Mouse (Mus musculus) heart, adult 8-10 months (tissue): ENCODE measurements around the gene BC005537. TPM values are rescaled to one million over a fixed set of nuclear protein-coding genes. Genes with fewer than 3 reads are reported as not detected.
"Not testable (repeated sequence)": the region's sequence is repeated elsewhere in the genome, so short reads cannot be mapped to it uniquely, and the experiment has no call there.

Source experiments
- DNase-seq: peaks from one replicate; pipeline ENCODE4 v3.0.0; 2022; ENCODE audit warnings: low spot score
- total RNA-seq, 4 experiments: library from RNA; stranded (reverse); gene quantifications; 2 replicates each; pipeline ENCODE4 v1.2.4; 2022

Gene BC005537
- 100 to 1,000 TPM; 108 to 118 (median 112) TPM for total RNA-seq

DNA sequence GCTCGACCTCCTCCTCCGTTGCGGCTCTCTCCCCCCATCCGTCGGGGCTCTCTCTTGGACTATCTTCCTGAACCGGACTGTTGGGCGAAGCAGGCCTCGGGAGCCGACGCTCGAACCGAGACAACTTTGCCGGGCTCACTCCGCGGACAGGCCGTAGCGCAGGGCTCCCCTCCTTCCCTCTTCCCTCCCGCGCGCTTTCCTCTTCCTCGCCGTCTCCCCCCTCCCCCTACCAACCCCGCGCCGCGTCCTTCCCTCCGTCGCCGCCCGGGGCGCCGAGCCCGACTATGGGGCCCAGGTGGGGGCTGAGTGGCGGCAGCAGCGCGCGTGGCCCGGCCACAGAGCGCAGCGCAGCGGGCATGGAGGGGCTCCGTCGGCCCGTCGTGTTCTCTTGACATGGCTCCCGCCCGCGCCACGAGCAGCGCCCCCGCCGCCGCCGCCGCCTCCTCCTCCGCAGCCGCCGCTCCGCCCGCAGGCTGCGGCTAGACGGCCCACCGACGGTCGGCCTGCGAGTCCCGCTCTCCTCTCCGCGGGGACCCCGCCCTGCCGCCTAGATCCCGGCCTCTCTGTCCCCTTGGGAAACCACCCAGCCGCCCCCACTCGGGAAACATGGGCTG lies at the start of gene BC005537:
Gene BC005537 (plus strand): TSS at position 350 of the 614 bp plus-strand sequence.
- DNase-seq, result no peak

DNA sequence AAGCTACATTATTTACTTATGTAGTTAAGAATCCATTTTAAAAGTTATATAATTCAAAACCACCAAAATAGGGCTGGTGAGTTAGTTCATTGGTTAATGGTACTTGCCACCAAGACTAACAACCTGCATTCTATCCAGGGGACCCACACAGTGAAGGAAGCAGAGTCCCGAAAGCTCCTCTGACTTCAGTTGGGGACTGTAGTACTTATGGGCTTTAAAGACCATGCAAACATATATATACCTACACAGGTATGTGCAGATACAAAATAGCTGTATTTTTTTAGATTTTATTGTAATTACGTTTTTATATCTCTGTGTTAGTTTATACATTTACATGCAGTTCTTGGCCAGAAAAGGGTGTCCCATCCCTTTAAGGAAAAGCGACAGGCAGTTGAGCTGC lies 44.7 kb upstream of the BC005537 start:
- no peak for DNase-seq

DNA sequence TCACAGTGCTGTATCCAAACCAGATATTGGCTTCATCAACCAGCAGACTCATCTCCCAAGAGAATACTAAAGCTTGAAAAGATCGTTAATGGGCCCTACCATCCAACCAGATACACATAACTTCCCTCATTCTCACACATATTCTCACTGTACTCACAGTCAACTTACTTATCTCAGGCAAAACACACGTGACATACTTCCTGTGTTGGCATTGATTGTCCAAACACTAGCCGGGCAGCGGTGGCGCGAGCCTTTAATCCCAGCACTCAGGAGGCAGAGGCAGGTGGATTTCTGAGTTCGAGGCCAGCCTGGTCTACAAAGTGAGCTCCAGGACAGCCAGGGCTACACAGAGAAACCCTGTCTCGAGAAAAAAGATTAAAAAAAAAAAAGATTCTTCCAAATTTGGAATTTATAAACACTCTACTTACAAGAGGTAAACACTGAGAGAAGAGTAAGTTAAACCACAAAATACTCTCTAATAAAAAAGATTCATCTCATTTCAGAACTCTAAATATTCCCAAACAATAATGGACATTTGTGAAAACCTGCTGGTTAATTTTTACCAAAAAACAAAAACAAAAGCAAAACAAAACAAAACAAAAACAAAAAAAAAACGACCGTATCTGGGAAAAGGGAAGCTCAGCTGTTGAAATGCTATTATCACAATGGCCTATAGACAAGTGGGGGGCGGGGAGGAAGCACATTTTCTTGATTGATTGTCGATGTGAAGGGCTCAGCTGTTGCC lies 43.5 kb upstream of the BC005537 start:
- no peak for DNase-seq

DNA sequence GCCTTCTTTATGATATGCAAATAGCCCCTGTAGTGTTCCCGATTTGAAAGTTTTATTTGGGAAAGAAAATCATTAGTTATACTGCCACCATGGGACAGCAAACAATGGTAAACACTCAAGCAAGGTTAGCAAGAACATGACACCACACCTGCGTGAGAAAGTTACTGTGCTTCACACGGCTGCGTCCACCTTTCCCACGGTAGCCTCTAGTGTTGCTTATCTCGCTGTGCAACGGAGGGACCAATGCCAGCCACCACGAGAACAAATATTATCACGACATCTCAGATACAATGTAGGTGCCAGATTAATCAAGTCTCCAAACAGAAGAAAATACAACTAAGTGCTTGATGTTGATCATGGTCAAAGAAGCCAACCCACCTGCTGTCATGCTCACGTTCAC lies 42.0 kb upstream of the BC005537 start:
- DNase-seq, result no peak

DNA sequence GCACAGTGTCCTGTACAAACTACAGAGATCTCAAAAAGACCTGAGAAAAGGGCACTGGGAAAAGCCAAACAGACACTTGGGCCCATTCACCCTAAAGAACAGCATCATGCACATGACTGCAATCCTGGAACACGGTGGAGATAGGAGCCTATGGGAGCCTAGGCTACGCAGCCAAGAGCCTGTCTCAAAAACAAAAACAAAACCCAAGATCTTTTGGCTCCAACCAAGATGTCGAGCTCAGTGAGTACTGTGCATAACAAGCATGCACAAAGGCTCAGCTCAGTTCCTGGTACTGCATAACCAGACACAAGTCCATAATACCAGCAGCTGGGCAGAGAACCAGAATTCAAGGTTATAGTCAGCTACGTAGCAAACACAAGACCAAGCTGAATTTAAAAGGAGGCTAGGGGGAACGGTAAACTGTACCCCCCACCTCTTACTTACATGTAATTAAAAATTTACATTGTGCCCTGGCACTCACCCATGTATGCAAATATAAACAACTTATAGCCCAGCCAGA lies 41.0 kb upstream of the BC005537 start:
- peak; percentile 21 for DNase-seq

DNA sequence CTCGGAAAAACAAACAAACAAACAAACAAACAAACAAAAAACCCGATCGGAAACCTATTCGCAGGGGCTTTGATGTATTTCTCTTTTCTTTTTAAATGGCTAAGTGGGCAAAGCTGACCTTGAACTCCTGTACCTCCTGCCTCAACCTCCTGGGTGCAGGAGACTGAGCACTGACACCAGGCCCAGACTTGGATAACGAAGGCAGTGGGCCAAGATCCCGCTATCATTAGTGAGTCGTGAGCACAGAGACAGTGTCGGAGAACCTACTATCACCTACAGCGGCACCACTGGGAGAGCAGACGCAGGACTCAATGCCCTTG lies 40.4 kb upstream of the BC005537 start:
- no peak for DNase-seq

DNA sequence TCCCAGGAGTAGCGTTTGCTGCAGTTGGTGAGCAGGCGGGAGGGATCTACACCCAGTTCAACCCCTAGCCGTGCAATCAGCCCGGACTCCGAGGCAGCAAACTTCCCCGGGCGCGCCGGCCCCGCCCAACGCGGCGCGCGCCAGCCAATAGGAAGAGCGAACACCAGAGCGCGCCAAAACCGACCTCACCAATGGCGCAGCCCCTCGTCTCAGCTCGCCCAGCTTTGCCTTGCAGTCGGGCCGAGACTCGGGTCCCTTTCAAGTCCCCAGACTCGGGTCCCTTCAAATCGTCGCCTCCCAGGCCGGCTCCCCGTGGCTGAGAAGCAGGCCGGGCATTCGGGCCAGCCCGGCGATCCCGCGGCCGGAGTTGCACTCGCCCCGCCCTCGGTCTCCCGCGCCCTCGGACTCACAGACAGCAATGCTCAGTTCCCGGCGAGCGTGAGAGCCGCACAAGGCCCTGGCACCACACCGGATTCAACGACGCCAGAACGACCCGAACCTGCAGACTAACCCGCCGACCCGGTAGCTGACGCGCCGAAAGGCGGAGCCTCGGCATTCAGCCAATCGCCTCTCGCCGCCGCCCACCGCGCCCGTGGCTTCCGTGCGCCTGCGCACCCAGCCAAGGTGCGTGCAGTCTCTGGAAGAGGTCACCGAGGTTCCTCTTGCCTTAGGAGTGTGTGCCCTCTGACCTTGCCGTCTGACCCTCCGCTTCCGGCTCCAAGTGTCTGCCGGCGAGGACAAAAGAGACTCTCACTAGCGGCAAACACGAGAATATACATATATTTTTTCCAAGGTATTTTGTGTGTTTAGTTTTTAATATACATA lies 39.8 kb upstream of the BC005537 start, which contains the start of gene Gmnn:
Gene Gmnn (minus strand): TSS at position 521 of the 825 bp plus-strand sequence.
- DNase-seq, result peak; percentile 85

DNA sequence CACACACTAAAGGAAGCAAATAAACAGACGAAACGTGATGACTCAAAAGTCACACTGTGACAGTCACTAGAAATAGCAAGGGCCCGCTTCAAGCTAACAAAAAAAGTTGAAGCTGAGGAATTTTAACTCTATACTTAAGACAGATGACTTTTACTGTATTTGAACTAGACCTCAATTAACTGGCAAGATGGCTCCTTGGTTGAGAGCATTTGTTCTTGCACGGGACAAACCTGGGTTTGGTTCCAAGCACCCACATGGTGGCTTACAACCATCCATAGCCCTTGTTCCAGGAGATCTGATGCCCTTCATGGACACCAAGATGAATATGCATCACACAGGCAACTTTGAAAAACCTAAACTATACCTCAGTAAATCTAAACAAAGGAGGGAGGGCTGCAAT lies 39.2 kb upstream of the BC005537 start:
- no peak for DNase-seq

DNA sequence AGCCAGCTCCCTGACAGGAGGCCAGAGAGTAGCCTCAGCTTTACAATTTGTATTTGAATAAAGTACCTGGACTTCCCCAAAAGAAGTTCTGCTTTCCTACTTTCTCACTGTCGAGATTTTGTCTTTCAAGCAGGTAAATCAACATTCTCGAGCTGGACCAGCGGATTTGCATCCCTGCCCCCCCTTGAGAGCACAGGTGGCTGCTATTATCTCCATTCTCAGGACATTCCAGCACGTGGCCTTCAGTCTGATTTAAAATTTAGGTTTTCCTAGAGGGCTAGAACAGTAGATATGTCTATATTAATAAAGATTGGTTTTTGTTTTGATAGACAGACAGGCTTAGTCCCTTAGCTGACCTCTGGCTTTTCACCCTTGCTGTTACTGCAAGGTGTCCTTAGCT lies 33.6 kb upstream of the BC005537 start:
- DNase-seq, result not testable (repeated sequence)

DNA sequence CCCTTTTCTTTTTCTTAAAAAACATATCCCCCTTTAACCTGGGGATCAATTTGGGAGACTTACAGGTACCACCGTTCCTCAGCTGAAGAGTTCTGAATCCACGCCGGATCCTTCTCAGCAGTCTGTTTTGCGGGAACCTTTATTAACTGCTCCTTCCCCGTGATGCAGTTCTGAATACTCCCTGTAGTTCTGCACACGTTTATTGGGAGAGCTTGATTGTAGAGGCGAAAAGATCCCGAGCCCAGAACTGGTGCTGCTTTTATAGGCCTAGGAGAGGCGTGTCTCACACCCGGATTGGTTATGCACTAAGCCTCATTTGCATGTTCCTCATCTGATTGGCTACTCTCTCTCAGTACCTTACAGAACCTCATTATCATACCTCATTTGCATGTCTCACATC lies 30.0 kb upstream of the BC005537 start:
- DNase-seq, result not testable (repeated sequence)

DNA sequence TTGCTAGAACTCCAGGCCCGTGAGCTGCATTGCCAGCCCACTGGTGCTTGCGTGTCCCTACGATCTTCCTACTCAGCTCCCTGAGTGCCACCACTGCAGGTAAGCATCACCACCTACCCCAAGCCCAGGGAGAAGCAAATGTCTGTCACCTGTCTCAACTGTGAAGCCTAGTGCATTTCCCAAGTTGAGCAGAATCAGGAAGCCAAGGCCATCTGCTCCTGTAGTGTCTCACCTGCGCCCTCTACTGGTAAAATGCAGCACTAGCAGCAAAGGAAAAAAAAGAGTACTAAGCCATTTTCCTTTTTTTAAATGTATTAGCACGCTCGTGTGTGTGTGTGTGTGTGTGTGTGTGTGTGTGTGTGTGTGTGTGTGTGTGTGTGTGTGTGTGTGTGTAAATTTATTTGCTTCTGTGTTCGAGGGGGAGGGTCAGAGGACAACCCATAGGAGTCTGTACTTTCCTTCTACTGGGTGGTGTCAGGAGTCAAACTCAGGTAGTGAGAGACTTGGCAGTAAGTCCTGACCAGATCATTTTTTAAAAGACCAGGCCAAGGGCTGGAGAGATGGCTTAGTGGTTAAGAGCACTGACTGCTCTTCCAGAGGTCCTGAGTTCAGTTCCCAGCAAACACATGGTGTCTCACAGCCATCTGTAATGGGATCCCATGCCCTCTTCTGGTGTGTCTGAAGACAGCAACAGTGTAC lies 25.2 kb upstream of the BC005537 start:
- DNase-seq, result peak; percentile 57

DNA sequence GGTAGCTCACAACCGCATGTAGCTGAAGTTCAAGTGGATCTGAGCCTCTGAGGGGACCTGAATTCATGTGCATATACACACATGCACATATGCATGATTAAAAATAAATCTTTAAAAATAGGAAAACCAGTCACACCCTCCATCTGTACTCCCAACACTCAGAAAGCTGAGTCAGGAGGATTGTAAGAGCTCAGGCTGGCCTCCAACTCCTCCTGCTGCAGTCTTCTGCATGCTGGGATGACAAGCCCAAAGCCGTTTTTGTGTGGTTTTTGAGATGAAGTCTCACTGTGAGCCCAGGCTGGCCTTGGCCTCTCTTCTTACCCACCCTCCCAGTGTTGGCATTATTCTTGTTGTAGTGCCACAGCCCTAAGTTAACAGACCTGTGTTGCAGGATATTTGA lies 23.4 kb upstream of the BC005537 start:
- DNase-seq, result no peak

DNA sequence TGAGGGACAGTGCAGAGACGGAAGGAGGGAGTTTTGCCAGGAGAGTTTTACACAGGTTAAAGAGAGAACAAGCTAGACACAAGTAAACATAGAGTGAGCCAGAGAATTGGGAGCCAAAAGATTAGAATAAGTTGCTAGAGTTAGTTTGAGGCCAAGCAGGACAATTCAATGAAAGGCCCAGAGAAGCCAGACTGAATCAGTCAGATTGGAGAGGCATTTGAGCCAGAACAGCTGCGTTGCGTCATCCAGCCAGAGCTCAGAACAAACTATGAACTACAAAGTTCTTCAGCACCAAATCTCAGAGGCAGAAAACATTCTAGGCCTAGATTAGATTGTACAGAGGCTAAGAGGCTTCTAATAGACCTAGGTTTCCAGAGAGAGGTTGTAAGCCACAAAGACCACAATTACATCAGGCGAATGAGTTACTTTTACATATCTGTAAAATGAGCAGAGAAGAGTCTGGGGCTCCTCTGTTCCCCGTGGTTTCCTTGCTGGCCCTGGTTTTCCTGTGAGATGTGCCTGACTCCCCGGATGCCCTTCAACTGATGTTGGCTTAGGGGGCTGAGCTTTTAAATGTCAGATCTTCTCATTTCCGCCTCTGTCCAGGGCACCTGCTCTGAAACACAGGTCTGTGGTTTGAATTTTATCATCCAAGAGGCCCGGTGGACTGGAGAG lies 22.6 kb upstream of the BC005537 start:
- DNase-seq, result no peak

DNA sequence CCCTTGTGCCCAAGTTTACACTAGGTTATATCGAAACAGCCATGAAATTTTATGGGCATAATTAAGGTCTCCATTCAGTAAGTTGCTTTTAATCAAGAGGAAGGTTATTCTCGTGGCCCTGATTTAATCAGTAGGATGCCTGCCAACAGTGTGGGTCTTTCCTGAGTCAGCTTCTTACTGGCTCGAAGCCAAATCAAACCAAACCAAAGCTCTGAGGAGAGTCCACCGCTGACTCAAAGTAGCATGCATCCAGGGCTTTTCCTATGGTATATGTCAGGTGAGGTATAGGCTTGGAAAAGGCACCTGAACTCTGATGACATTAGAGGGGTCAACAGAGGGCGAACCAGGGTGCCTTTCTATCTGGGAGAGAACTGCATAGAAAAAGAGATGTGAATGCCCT lies 19.5 kb upstream of the BC005537 start:
- no peak for DNase-seq

DNA sequence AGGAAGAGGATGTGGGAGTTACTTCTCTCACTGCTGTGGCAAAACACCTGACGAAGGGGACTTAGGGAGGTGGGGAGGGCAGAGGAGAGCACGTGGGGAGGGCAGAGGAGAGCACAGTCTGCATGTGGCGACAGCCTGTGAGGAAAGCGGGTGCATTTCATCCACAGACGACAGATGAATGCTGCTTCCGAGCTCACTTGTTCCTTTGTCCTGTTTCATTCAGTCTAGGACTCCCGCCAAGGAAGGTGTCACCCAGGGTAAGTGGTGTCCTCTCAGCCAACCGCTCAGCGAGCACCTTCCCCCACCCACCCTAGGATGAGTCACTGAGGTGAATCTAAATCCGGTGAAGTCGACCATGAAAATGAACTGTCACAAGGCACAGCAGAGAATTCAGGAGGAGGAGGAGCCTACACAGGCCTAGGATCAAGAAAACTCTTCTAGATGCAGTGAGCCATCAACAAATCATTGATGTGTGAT lies 15.4 kb upstream of the BC005537 start:
- peak; percentile 35 for DNase-seq

DNA sequence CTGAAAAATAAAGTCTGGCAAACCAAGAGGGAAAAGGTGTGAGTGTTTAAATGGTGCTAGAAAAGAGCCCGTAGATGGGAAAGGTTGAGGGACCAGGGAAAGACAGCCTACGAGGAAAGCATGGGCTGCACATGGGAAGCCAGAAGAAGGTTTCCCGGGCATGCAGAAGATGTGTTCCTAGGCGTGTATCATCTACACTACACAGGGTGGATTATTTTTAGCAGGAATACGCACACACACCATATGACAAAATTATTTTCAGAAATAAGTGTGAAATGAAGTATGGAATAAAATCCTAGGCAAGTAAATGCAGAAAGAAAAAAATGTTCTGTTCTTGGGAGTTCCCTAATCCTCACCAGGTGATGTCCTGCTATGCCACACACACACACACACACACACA lies 14.0 kb upstream of the BC005537 start:
- no peak for DNase-seq

DNA sequence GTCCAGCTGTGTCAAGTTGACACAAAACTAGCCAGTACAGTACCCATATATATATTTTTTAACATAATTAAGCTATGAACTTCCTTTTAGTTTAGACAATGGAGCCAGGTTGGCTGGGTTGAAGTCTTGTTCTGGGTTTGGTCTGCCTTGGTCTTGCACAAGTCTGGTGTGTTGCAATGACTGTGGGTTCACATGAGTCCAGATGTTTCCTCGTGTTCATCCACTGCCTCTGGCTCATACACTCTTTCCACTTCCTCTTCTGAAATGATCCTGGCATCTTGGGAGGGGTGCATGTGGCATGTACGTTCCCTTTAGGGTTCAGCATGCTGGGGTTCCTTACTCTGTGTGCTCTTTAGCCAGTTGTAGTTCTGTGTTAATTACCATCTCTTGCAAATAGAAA lies 10.1 kb upstream of the BC005537 start:
- peak; percentile 59 for DNase-seq

DNA sequence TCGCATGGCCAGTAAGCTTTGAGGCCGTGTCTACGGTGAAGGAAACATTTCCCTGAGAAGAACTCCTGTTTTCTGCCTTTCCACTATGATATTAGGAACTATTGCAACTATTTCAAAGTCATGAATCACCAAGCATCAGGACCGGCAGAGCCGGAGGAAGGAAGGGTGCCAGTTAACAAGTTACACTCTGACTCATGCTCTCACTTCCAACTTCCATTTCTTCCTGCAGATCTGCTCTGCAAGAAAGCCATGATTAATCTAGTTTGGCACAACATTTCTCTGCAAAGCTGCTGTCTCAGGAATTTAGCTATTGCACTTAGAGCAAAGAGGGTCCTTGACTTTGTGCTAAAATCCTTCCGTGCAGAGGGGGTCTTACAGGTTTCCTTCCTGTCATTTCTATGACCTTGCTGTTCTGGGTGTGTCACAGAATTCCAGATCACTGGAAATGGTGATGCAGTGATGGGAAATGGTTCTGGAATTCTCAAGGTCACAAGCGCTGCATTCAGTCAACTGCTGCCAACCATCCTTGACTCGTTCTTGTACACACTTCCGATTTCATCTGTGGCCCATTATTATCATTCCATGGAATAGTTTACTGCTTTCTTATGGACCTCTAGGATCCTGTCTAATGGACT lies 8.9 kb upstream of the BC005537 start:
- DNase-seq, result peak; percentile 44

DNA sequence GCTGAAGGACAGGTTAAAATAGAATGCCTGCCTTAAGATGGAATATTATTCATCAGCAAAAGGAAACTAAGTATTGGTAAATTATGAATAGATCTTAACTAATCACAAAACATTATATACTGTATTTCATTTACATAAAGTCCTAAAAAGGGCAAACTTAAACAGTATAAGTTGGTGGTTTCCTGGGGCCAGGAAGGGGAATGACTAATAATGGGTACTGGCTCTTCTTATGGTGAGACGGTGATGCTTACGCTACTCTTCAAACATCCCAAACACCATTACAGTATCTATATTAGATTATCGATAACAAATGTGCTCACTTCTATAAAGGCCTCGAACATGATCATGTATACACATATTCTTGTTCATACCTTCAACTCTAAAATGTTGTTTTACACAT lies 2.8 kb upstream of the BC005537 start:
- no peak for DNase-seq

DNA sequence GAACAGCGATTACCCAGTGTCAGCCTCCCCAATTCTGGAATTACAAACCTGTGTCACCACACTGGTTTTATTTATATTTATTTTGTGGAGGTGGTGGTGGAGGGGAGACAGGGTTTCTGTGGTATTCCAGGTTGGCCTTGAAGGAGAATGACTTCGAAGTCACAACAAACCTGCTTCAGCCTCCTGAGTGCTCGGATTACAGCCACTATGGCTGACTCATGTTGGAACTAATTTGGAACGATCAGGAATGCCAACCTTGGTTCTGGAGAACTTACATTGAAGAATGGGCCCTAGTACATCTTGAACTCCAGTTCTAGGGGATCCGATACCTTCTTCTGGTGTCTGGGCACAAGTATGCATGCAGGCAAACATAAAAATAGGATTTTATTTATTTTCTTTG lies 2.1 kb upstream of the BC005537 start:
- DNase-seq, result no peak
